Mouse (Mus musculus): ENCODE data around the gene Agtpbp1.

GRCm38 (mm10) chr13:59509644-59510366 lies 75.2 kb downstream of the Agtpbp1 start:
- TF ChIP-seq GATA1 (IDR thresholded peaks at IDR 0.05; ENCODE audit: borderline replicate concordance, low read length) (no peak), FLI1 (IDR thresholded peaks at IDR 0.05; ENCODE audit: low read length) (no peak)
